Mouse (Mus musculus) T-helper 2 cell (primary cell): ENCODE measurements around the gene Cdkl3.

Experiments
- in situ Hi-C: fragments of 300-600 bp; cut with MboI, MseI; formaldehyde crosslinking; loops from one replicate; pipeline ENCODE4 v1.15.1; 2025; ENCODE audit warnings: high pct_unique_total_duplicates

Gene Cdkl3

GRCm38 (mm10) chr11:52011541-52011940, 7.5 kb downstream of the Cdkl3 start:
- in situ Hi-C loops: no loop called here

- in situ Hi-C loops: no loop called here
Observed at GRCm38 (mm10) chr11:52018217-52018616, 14.2 kb downstream of the Cdkl3 start.

GRCm38 (mm10) chr11:52032356-52032755, 28.3 kb downstream of the Cdkl3 start:
- in situ Hi-C loops: no loop called here

DNA sequence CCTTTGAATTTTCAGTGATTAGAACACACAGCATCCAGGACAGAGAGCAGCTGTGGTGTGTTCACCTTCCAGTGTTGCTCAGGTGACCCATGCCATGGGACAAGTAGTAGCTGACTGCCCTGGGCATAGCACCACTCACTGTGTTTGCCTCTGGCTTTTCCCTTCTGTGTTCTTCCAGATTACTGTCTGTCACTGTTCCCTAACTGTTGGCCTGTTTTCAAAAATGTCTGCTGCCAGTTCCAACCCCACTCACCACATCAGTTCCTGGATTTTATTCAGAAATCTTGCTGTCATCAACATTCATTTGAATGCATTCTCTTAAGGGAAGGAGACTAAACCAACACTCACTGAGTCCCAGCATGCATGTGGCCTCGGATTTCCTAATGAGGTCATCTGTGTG, 29.9 kb downstream of the Cdkl3 start:
- in situ Hi-C loops: no loop called here

DNA sequence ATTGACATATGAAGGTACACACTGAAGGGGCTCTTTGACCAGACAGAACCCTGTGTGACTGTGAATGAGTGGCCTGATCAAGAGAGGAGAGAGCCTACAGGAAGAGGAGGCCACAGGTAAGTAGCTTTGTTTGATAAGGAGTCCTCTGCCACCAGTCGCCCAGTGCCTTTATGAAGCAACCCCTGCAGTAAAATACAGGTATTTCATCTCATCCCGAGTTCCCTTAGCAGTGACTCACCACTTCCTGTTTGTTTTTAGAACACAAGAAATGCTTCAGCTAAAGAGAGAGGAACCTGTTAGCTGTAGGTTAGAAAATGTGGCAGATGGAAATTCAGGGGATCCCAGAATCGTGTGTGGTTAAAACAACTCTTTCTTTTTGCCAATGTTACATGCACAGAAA, 31.9 kb downstream of the Cdkl3 start:
- in situ Hi-C loops: no loop called here

GRCm38 (mm10) chr11:52037659-52038058, 33.6 kb downstream of the Cdkl3 start:
- in situ Hi-C loops: no loop called here

DNA sequence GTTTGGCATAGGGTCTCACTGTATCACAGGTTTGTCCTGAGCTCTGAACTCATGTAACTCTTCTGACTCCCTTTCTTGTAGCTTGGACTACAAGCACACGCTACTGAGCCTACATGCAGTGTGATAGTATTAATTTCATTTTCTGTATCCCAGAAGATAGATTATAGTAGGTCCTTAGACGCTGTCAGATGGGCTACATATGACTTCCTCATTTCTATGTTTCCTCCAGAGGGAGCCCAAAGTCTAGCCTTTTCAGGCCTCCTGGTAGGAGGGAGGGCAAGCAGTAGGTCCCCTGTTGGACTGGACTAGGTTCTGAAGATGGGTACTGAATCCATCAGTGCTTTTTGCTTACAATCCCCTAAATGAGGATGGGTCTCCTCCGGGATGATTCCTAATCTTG, 39.2 kb downstream of the Cdkl3 start:
- in situ Hi-C loops: no loop called here

- in situ Hi-C loops: no loop called here
Observed at GRCm38 (mm10) chr11:52044156-52044555, 40.1 kb downstream of the Cdkl3 start.

DNA sequence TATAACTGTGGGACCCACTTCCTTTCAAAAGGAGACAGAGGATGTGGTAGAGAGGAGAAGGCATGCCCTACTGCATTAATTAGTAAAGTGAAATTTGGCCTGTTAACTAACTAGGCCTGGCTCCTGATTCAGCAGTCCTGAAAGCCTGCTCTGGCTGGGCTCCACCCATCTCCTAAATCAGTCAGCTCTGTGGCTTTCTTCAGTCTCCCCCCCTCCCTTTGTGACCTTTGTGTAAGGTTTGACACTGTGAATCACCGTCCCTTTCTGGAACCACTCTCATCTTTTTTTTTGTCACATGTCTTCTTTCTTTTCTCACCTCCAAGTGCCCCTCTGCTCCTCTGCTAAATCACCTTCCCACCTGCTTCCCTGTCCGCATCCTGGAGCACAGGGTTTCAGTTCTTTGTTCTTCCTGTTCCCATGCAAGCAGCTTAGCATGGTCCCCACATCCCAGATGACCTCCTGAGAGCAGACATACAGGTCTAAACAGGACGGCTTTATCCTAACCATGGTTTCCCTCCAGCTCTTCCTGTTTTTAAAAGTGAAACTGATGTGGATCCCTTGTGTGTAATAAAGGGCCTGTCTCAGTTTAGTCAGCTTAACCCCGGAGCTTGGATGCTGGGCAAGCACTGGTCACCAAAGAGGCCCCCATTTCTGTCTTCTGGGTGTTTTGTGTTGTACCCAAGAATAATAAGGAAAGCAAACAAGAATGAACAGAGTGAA, 42.6 kb downstream of the Cdkl3 start:
- in situ Hi-C loops: no loop called here

DNA sequence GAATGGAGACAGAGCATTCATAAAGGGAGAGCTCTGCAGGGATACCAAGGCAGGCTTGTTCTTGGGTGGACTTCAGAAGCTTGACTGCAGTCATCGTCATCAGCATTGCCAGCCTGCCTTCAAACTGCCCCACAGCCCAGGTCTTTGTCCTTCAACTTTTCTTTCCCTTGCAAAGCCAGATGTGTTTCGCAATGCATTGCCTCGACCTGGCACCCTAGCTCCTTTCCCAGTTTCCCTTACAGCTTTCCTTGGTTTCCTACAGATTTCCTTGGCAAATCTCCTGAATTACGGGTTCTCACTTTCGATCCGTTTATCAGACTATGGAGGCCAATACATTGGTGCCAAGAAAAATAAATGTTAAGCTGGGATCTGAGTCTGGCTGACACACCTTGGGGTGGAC, 49.4 kb downstream of the Cdkl3 start:
- in situ Hi-C loops: loop anchor here (10.0 kb wide), 1 partner anchor 151 kb away; no protein-coding TSS in a partner anchor

GRCm38 (mm10) chr11:52054728-52055127, 50.7 kb downstream of the Cdkl3 start:
- in situ Hi-C loops: loop anchor here (10.0 kb wide), 1 partner anchor 150 kb away; no protein-coding TSS in a partner anchor

DNA sequence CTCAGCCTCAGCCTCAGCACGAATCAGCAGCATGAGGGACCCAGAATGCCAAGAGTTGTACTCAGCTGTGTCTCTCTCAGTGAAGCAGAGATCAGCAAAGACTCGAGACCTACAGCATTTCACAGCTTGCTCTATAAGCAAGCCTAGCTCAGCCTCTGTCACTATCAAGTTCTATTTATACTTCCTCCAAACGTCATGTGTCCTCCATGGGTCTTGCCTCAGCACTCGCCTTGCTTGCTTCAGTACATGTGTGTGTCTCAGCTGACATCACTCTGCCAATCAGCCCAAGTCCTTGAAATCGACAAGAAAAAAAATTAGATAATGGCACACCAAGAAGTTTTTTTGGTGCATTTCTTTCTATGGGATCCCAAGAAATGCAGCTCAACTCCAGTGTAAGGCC, 52.2 kb downstream of the Cdkl3 start:
- in situ Hi-C loops: loop anchor here (10.0 kb wide), 1 partner anchor 149 kb away; no protein-coding TSS in a partner anchor

GRCm38 (mm10) chr11:52059001-52059400, 55.0 kb downstream of the Cdkl3 start:
- in situ Hi-C loops: loop anchor here (10.0 kb wide), 1 partner anchor 146 kb away; no protein-coding TSS in a partner anchor

DNA sequence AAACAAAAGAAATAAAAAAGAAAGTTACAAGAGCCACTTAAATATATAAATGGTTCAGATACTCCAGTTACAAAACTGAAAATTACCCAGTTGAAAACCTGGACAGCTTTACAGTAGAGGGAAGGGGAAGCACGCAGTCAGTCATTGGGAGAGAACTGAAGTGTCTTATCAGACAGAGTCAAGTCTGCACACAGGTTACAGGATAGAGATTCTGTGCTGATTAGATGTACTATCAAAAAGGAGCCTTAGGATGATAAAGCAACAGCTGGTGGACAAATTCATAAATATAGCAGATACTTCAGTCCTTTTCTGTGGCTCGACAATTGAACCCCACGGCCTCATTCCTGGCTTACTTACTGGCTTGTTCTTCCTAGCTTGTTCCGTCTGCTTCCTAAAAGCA, 56.3 kb downstream of the Cdkl3 start:
- in situ Hi-C loops: no loop called here

GRCm38 (mm10) chr11:52062406-52062805, 58.4 kb downstream of the Cdkl3 start:
- in situ Hi-C loops: no loop called here

GRCm38 (mm10) chr11:52064398-52064797, 60.4 kb downstream of the Cdkl3 start:
- in situ Hi-C loops: no loop called here

- in situ Hi-C loops: loop anchor here (5.0 kb wide), 1 partner anchor 101 kb away; no protein-coding TSS in a partner anchor
Observed at GRCm38 (mm10) chr11:52065841-52066240, 61.8 kb downstream of the Cdkl3 start.

- in situ Hi-C loops: loop anchor here (5.0 kb wide), 1 partner anchor 36 kb away; no protein-coding TSS in a partner anchor
Observed at GRCm38 (mm10) chr11:52071768-52072167, 67.7 kb downstream of the Cdkl3 start.

DNA sequence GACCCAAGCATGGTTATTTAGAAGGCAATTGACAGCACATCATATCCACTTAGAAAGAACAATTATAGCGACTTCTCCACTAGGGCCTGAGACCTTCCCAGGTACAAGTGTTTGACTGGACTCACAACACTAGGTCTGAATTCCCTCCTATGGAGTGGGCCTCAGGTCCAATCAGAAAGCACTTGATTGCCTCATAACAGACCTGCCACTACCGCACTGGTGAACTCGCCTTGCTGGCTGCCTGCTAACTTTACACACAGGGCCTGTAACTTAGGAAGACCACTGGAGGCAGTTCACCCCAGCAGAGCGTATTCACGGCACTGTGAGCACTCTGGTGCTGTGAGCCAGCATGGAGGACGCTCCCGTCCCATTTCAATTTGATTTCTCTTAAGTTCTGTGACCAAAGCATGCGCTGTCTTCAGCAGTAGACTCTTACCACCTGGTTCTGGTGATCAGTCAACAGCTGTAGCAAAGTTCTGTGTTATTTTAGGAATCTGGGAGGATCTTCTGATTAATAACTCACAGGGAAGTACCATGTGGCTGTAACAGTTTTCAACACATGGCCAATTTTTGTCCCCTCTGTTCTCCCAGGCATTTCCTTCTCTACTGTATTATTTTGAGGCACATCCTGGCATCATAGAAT, 69.6 kb downstream of the Cdkl3 start:
- in situ Hi-C loops: loop anchor here (5.0 kb wide), 1 partner anchor 34 kb away; no protein-coding TSS in a partner anchor

DNA sequence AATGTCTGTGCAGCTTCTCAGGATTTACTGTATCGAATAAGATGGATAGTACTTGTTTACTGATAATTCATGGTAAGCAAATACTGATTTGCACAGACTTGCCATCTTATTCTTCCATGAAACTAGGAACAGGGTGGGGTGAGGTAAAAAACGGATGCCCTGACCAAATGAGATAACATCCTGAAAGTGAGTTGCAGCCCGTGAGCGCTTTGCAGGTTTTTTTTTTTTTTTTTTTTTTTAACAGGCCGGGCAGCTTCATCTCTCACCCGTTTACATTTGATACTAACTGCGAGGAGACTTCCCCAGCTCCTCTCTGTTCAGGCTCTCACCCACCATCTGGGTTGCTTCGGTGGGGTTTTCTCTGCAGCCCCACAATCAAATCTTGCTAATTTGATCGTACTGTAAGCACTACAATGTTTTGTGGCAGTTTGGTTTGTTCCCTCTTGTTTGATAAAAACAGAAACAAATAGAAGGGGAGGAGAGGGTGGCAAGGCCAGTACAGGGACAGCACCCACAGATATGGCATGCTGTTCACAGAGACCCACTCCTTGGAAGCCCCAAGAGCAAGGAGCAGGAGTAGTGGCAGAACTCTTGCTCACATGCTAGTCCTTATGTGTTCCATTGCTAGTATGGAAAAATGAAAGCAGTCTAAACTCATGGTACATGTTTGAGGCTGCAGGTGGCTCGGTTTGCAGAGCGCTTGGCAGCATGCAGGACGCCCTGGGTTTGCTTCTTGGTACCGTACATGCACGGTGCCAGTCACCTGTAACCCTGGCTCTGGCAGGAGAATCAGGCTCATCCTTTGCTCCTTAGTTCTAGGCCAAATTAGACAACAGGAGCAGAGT, 70.8 kb downstream of the Cdkl3 start:
- in situ Hi-C loops: loop anchor here (5.0 kb wide), 1 partner anchor 32 kb away; no protein-coding TSS in a partner anchor

GRCm38 (mm10) chr11:52075794-52076633, 72.0 kb downstream of the Cdkl3 start:
- in situ Hi-C loops: no loop called here
